Mouse (Mus musculus): ENCODE data around the gene Gm30302.

GRCm38 (mm10) chr13:49841186-49841585 is 42.4 kb upstream of the Gm30302 start:
- TF ChIP-seq POLR2A (IDR thresholded peaks at IDR 0.05; ENCODE audit: borderline replicate concordance, insufficient read depth, low read length) (no peak), CTCF (IDR thresholded peaks at IDR 0.05; ENCODE audit: borderline replicate concordance, insufficient read depth, low read depth, low read length) (no peak)
